Mouse (Mus musculus): Measurements from ENCODE around the gene Eif5a.

The Eif5a gene

GRCm38 (mm10) chr11:69901406-69901846 is 20.3 kb downstream of the Eif5a start:
- peak; percentile 75 for DNase-seq (ENCODE audit: low spot score)

DNA sequence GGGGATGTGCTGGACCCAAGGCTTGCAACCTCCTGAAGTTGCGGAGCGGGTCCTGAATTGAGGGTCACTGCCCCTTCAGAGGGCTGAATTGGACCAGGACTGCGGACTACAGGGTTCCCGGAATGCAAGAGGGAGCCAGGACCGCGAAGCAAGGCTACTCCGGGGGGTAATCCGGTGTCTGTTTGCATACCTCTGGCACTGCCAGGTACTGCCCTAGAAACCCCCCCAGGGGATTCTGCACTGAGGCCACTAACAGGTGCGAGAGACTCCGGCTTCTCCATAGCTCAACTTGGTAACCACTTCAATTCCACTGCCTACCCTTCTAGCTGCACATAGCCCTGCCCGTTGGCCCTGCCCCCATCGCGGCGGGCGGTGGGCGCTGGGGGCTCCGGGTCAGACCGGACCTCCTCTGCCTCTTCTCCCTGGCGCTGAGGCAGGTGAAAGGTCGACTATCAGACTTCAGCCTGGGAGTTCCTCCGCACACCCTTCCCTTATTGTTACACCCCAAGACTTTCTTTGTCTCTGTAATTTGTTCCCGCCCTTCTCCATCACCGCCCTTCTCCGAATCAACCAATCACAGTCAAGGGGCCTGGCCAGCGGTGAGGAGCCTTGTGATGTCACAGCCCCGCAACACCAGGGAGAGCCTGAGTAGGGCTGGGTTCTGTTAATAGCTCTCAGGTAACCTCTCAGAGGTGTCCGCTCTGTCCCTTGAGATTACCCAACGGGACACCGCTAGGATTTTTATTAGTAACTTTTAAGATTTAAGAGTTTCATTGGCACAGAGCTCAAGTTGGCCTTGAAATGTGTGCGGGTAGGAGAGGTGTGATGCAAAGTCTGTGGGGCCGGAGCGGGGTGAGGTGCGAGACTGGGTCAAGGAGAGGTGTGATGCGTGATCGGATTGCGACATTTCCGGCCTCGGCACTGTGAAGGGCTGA is 21.0 kb downstream of the Eif5a start, which contains the start of the genes 2810408A11Rik and Neurl4:
2810408A11Rik (minus strand) TSS at position 517 of the 935 bp plus-strand sequence.
Neurl4 (plus strand) TSS at position 602 of the 935 bp plus-strand sequence.
- DNase-seq (ENCODE audit: low spot score), result peak; percentile 69

GRCm38 (mm10) chr11:69899870-69900269 is 21.9 kb downstream of the Eif5a start:
- no peak for DNase-seq (ENCODE audit: low spot score)

DNA sequence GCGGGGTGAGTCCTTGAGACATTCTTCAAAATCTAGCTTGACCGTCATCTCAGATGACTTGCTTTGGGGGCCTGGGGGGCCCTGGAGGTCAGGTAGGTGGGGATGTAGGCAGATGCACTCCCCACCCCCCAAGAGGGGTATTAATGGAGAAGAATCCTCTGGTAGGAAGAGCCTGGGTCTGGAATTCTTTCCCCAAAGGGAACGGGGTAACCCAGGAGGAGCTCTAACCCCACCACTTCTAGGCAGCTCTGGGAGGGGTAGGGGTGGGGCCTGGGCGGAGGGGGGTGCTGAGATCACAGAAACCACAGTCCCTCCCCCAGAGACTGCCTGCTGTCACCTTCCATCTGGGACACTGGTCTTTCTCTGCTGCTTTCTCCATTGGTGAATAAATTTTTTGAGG is 26.5 kb downstream of the Eif5a start, which contains the start of gene Acap1:
Acap1 (minus strand) TSS at position 249 of the 400 bp plus-strand sequence.
- DNase-seq (ENCODE audit: low spot score), result no peak

- no peak for DNase-seq (ENCODE audit: low spot score)
Observed at GRCm38 (mm10) chr11:69894671-69895070, 27.1 kb downstream of the Eif5a start.

DNA sequence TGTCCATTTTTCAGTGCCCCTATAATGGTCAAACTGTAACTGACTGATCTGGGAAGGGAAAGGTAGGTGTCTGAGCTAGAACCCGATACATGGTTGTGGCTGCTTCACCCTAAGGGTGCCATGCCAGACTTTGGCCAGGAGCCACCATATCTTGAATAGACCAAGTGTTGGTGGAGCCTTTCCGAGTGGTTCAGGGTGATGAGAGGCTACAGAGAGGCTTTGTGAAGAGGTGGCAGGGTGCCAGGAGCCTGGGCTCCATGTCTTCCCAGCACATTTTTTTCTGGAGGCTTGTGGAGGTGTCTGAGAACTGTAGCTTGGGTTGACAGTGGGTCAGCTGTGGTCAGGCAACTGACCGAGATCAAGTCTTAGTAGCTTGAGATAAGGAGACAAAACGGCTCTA is 30.3 kb downstream of the Eif5a start:
- DNase-seq (ENCODE audit: low spot score), result no peak

GRCm38 (mm10) chr11:69886907-69887635 is 34.7 kb downstream of the Eif5a start:
- DNase-seq (ENCODE audit: low spot score), result no peak

DNA sequence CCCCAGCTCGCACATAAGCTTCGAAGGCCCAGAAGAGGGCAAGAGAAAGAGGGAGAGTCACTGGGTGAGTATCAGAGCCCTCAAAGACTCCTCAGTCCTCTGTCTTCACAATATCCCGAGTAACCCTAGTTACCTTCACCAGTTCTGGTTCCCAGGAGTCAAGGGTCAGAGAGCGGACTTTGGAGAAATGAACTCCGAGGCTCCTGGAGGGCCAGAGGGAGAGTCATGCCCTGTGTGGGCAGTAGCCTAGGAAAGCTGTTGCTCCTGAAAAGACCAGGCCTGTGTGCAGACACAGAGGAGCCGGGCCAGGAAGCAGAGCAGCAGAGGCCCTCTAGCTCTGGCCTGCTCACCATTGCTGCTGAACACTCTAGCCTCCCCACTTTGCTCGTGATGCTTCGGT is 37.1 kb downstream of the Eif5a start:
- DNase-seq (ENCODE audit: low spot score), result no peak

- no peak for DNase-seq (ENCODE audit: low spot score)
Observed at GRCm38 (mm10) chr11:69884240-69884639, 37.5 kb downstream of the Eif5a start.

DNA sequence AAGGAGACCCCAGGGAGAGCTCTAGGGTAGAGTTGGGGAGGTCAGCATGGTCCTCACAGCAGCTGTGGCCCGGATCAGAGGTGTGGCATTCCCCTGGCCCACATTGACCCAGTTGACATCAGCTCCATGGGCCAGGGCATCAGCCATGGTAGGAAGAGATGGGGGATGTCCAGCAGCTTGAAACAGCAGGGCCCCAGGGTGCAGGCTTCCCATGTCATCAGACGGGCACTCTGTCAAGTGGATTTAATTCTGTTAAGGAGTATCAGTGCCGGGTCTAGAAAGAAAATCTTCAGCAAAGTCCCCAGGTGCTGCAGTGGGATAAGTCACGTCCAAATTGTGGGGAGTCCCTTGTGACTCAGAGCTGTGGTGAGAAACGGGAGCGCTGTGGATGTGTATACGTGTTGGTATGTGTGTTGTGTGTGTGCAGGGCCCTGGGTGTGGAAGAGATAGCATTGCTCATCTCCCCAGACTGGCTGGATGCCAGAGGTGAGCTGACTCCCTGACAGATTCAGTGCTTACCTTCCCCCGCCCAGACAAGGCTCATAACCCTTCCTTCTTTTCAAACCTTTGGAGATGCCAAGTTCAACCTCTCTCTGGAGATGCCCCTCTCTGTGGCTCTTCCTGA is 38.1 kb downstream of the Eif5a start:
- DNase-seq (ENCODE audit: low spot score), result no peak

DNA sequence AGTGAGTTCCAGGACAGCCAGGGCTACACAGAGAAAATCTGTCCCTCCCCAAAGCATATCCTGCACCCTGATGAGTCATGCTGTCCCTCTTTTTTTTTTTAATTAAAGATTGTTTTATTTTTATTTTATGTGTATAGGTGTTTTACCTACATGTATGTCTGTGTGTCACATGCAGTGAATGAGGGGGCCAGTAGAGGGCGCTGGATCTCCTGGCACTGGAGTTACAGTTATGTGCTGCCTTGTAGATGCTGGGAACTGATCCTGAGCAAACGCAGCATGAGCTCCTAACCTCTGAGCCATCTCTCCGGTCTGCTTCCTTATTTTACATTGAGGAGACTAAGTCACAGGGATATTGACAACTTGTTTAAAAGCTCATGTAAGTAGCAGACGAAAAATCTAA is 38.7 kb downstream of the Eif5a start:
- DNase-seq (ENCODE audit: low spot score), result no peak

- DNase-seq (ENCODE audit: low spot score), result no peak
Observed at GRCm38 (mm10) chr11:69881787-69882670, 39.7 kb downstream of the Eif5a start.

DNA sequence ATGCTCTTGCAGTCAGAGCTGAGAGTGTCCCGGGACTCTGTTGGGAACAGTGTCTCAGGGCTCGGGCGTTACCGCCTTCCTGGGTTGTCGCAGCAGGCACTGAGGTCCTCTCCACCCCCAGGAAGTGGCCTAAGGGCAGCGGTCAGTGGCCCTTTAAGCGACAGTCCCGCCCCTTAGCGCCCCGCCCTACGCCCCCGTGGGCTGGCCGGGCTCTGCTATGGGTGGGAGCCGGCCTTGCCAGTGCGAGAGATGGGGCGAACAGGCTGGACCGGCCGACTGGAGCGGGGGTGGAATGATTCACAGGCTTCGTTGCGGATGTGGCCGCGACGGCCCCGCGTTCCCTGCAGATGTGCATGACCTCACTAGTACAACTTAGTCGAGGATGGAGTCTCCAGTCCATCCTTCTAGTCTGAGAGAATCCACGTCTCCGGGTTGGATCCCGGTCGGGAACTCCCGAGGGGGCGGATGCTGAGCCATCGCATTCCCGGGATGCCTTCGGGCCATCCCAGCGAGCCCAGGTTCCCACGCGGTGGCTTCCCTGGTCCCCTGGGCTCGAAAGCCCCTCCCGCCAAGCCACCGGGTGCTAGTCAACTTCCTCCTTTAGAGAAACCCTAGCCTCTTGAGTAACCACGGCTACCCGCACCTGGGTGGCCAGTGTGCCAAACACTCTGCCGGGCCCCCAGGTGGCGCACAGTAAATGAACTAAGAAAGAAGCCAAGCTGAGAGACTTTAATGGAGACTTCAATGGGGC is 40.7 kb downstream of the Eif5a start, which contains the start of gene Kctd11:
Kctd11 (minus strand) TSS at position 554 of the 751 bp plus-strand sequence.
- peak; percentile 76 for DNase-seq (ENCODE audit: low spot score)

- no peak for DNase-seq (ENCODE audit: low spot score)
Observed at GRCm38 (mm10) chr11:69880506-69880852, 41.3 kb downstream of the Eif5a start.

GRCm38 (mm10) chr11:69879711-69880110 is 42.0 kb downstream of the Eif5a start:
- no peak for DNase-seq (ENCODE audit: low spot score)

DNA sequence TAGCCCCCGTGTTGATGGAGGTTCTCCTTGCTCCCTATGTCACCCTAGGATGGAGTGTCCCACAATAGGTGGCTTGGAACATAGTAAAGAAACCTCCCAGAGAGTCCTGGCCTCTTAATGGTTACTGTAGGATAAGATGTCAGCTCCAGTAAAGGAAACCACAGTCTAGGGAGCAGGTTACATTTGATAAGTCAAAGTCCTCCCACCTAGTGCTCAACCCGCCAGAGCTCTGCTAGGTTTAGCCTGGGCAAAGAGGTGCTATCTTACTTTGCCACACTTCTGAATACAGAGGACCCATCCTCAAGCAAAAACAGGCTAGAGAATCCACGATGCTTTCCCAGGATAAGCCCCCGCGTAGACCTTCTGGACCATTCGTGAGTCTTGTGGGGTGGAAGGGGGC is 42.8 kb downstream of the Eif5a start:
- no peak for DNase-seq (ENCODE audit: low spot score)

- DNase-seq (ENCODE audit: low spot score), result no peak
Observed at GRCm38 (mm10) chr11:69878399-69878798, 43.4 kb downstream of the Eif5a start.

DNA sequence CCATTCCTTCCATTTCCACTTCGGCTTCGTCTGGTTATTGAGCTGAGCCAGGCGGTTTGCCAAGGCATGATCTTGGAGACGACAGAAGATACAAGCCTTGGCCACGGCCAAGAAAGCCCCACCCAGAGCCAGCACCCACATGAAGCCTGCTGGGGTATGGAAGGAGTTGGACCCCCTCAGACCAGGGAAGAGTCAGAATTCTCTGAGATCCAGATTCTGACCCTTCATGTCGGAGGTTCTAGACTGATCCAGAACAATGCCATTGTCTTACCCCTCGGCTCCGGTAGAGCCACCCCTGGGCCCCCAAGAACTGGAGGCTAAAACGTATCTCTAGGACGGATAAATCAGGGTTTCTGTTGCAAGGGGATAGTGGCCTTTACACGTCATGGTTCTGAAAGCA is 43.9 kb downstream of the Eif5a start, which contains the start of gene Tmem95:
Tmem95 (minus strand) TSS at position 141 of the 400 bp plus-strand sequence.
- DNase-seq (ENCODE audit: low spot score), result no peak

- peak; percentile 80 for DNase-seq (ENCODE audit: low spot score)
Observed at GRCm38 (mm10) chr11:69876867-69877266, 44.9 kb downstream of the Eif5a start.

GRCm38 (mm10) chr11:69876186-69876585 is 45.6 kb downstream of the Eif5a start:
- no peak for DNase-seq (ENCODE audit: low spot score)

Measured in ovary, postnatal 10 days (tissue).